Mouse (Mus musculus): ENCODE data around the gene Slc36a3. TPM values are rescaled to one million over a fixed set of nuclear protein-coding genes. Genes with fewer than 3 reads are reported as not detected.
"Not testable (repeated sequence)": the region's sequence is repeated elsewhere in the genome, so short reads cannot be mapped to it uniquely, and the experiment has no call there.

The Slc36a3 gene
- polyA plus RNA-seq, 1 experiment from 2014 or later = not detected

- 15% methylated on average over 24 of the region's 24 CpGs for WGBS
- H3K36me3 ChIP-seq (replicated peaks) = no peaks in the 10 kb centered on the region
- H3K4me1 ChIP-seq = peaks cover 15% of the 10 kb centered on the region
- peaks cover 8% of the 10 kb centered on the region; the same call in 1 of the 2 replicates for H3K27me3 ChIP-seq (replicated peaks; ENCODE audit: low read depth, poor library complexity, severe bottlenecking)
- no peaks in the 10 kb centered on the region for H3K9me3 ChIP-seq
- H3K27ac ChIP-seq (replicated peaks) = peak overlapping the region; percentile 79
- H3K4me3 ChIP-seq = peak overlapping the region; percentile 69
- no peak for DNase-seq (ENCODE audit: low spot score)
Measured at GRCm38 (mm10) chr11:55098189-55098915, 53.2 kb downstream of the Slc36a3 start.

GRCm38 (mm10) chr11:55097463-55098188 lies 53.9 kb downstream of the Slc36a3 start, which contains the start of gene Gm2a:
Gene Gm2a (plus strand): TSS chr11:55098115.
- Histone ChIP-seq H3K36me3 (replicated peaks) (no peaks in the 10 kb centered on the region), H3K27me3 (replicated peaks; ENCODE audit: low read depth, poor library complexity, severe bottlenecking) (peaks cover 8% of the 10 kb centered on the region; the same call in 1 of the 2 replicates), H3K4me3 (peak within 1 kb of the TSS; percentile 69), H3K27ac (replicated peaks) (peak within 1 kb of the TSS; percentile 79), H3K9me3 (no peaks in the 10 kb centered on the region), H3K4me1 (peaks cover 15% of the 10 kb centered on the region)
- 2% methylated on average over 45 of the region's 45 CpGs for WGBS
- peak; percentile 99 for DNase-seq (ENCODE audit: low spot score)

GRCm38 (mm10) chr11:55096731-55097462 lies 54.6 kb downstream of the Slc36a3 start:
- DNase-seq (ENCODE audit: low spot score) = no peak
- 39% methylated on average over 11 of the region's 11 CpGs for WGBS
- Histone ChIP-seq H3K27ac (replicated peaks) (peak overlapping the region; percentile 30; the same call in 1 of the 2 replicates), H3K4me1 (peaks cover 15% of the 10 kb centered on the region), H3K4me3 (peak overlapping the region; percentile 69), H3K9me3 (no peaks in the 10 kb centered on the region), H3K27me3 (replicated peaks; ENCODE audit: low read depth, poor library complexity, severe bottlenecking) (peaks cover 8% of the 10 kb centered on the region; the same call in 1 of the 2 replicates), H3K36me3 (replicated peaks) (no peaks in the 10 kb centered on the region)

DNA sequence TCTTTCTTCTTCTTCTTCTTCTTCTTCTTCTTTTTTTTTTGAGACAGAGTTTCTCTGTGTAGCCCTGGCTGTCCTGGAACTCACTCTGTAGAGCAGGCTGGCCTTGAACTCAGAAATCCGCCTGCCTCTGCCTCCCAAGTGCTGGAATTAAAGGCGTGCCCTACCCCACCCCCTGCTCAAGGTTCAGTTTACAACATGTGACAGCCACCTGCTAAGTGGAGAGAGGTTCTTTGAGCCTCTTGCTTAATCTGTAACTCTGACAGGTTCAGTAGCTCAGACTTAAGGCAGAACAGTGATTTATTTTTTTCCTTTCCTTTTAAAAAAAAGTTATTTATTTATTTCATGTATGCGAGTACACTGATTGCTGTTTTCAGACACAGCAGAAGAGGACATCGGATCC lies 55.2 kb downstream of the Slc36a3 start:
- H3K4me1 ChIP-seq = peaks cover 15% of the 10 kb centered on the region
- H3K9me3 ChIP-seq; H3K27ac ChIP-seq (replicated peaks); H3K36me3 ChIP-seq (replicated peaks); H3K4me3 ChIP-seq; H3K27me3 ChIP-seq (replicated peaks; ENCODE audit: low read depth, poor library complexity, severe bottlenecking); DNase-seq (ENCODE audit: low spot score): not testable (repeated sequence)
- 82% methylated on average over 4 of the region's 4 CpGs for WGBS

DNA sequence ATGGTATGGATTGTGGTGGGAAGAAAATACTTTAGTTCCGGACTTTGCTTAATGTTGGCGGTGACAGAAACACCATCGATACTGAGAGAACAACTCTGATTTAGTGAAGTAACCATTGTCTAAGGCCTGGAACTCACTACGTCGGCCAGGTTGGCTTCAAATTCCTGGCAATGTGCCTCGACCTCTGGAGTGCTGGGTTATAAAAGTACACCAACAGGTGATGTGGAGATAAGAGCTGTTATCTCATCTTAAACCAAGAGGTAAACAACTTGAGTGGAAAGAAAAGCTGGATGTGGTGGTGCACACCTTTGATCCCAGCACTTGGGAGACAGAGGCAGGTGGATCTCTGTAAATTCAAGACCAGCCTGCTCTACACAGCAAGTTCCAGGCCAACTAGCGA lies 58.4 kb downstream of the Slc36a3 start:
- 0 out of 2 replicates have a peak, but pooled peaks cover 2% of the 10 kb centered on the region for H3K27me3 ChIP-seq (replicated peaks; ENCODE audit: low read depth, poor library complexity, severe bottlenecking)
- 88% methylated on average over 7 of the region's 7 CpGs for WGBS
- H3K9me3 ChIP-seq = no peaks in the 10 kb centered on the region
- no peaks in the 10 kb centered on the region for H3K36me3 ChIP-seq (replicated peaks)
- DNase-seq (ENCODE audit: low spot score) = no peak
- no peak overlapping the region for H3K27ac ChIP-seq (replicated peaks)
- H3K4me3 ChIP-seq = no peak overlapping the region
- H3K4me1 ChIP-seq = peaks cover 9% of the 10 kb centered on the region

DNA sequence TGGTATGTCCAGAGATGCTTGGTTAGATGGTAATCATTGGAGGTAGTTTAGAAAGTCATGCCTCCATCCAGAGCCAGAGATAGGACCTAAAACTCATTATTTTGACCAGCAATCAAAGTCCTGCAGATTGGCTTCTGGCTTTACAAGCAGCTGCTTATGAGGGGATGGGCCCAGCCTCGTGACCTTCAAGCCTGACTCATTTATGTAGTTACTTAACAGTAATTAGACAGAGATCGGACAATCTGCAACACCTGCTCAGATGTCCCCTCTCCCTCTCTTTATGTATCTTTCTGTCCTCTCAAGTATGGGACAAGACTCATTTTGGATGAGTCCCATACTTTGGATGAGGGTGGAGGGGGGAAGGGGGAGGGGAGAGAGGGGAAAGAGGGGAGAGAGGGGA lies 61.6 kb downstream of the Slc36a3 start:
- no peak for DNase-seq (ENCODE audit: low spot score)
- no peaks in the 10 kb centered on the region for H3K36me3 ChIP-seq (replicated peaks)
- no peaks in the 10 kb centered on the region for H3K4me1 ChIP-seq
- WGBS = 74% methylated on average over 2 of the region's 2 CpGs
- no peak overlapping the region for H3K27ac ChIP-seq (replicated peaks)
- H3K4me3 ChIP-seq = no peak overlapping the region
- peaks cover 8% of the 10 kb centered on the region; the same call in 1 of the 2 replicates for H3K27me3 ChIP-seq (replicated peaks; ENCODE audit: low read depth, poor library complexity, severe bottlenecking)
- H3K9me3 ChIP-seq = no peaks in the 10 kb centered on the region

GRCm38 (mm10) chr11:55087006-55087405 lies 64.5 kb downstream of the Slc36a3 start:
- 5% methylated on average over 10 of the region's 10 CpGs for WGBS
- H3K4me3 ChIP-seq = no peak overlapping the region
- H3K9me3 ChIP-seq = no peaks in the 10 kb centered on the region
- DNase-seq (ENCODE audit: low spot score) = peak; percentile 85
- no peaks in the 10 kb centered on the region for H3K4me1 ChIP-seq
- no peaks in the 10 kb centered on the region for H3K36me3 ChIP-seq (replicated peaks)
- H3K27me3 ChIP-seq (replicated peaks; ENCODE audit: low read depth, poor library complexity, severe bottlenecking) = peaks cover 8% of the 10 kb centered on the region; the same call in 1 of the 2 replicates
- H3K27ac ChIP-seq (replicated peaks) = no peak overlapping the region

GRCm38 (mm10) chr11:55085396-55085795 lies 66.1 kb downstream of the Slc36a3 start:
- 54% methylated on average over 5 of the region's 5 CpGs for whole genome bisulfite sequencing
- peaks cover 8% of the 10 kb centered on the region; the same call in 1 of the 2 replicates for H3K27me3 ChIP-seq (replicated peaks; ENCODE audit: low read depth, poor library complexity, severe bottlenecking)
- no peaks in the 10 kb centered on the region for H3K9me3 ChIP-seq

DNA sequence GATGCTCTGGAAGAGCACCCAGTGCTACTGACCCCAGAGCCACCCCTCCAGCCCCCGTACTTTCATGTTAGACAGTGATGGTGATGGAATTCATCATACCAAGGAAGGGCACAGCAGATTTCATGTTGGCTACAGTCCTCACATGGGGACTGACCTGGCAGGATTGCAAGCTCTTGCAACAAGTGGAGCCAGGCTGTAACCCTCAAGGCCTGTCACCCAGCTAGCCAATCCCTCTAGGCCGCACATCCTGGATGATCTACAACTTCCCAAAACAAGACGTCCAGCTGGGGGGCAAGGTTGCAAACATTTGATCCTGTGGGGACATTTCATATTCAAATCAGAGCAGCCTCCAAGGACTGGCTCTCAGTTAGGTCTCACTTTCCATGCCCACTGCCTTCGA lies 66.9 kb downstream of the Slc36a3 start:
- no peak overlapping the region for H3K27ac ChIP-seq (replicated peaks)
- no peaks in the 10 kb centered on the region for H3K9me3 ChIP-seq
- no peak overlapping the region for H3K4me3 ChIP-seq
- DNase-seq (ENCODE audit: low spot score) = no peak
- H3K27me3 ChIP-seq (replicated peaks; ENCODE audit: low read depth, poor library complexity, severe bottlenecking) = peaks cover 10% of the 10 kb centered on the region; the same call in 1 of the 2 replicates
- 77% methylated on average over 4 of the region's 4 CpGs for WGBS
- H3K4me1 ChIP-seq = no peaks in the 10 kb centered on the region
- H3K36me3 ChIP-seq (replicated peaks) = no peaks in the 10 kb centered on the region

More at GRCm38 (mm10) chr11:55085396-55085795, 66.1 kb downstream of the Slc36a3 start:
- no peak overlapping the region for H3K27ac ChIP-seq (replicated peaks)
- no peaks in the 10 kb centered on the region for H3K4me1 ChIP-seq
- H3K36me3 ChIP-seq (replicated peaks) = no peaks in the 10 kb centered on the region
- no peak overlapping the region for H3K4me3 ChIP-seq
- no peak for DNase-seq (ENCODE audit: low spot score)

GRCm38 (mm10) chr11:55081206-55081605 lies 70.3 kb downstream of the Slc36a3 start:
- 91% methylated on average over 9 of the region's 9 CpGs for WGBS
- H3K27me3 ChIP-seq (replicated peaks; ENCODE audit: low read depth, poor library complexity, severe bottlenecking) = peaks cover 37% of the 10 kb centered on the region
- peaks cover 21% of the 10 kb centered on the region for H3K4me1 ChIP-seq
- no peak overlapping the region for H3K4me3 ChIP-seq
- H3K27ac ChIP-seq (replicated peaks) = no peak overlapping the region
- H3K36me3 ChIP-seq (replicated peaks) = no peaks in the 10 kb centered on the region
- no peaks in the 10 kb centered on the region for H3K9me3 ChIP-seq
- DNase-seq (ENCODE audit: low spot score) = no peak

GRCm38 (mm10) chr11:55079180-55079579 lies 72.3 kb downstream of the Slc36a3 start:
- no peak for DNase-seq (ENCODE audit: low spot score)
- no peak overlapping the region for H3K4me3 ChIP-seq
- no peaks in the 10 kb centered on the region for H3K9me3 ChIP-seq
- H3K4me1 ChIP-seq = peaks cover 21% of the 10 kb centered on the region
- H3K27ac ChIP-seq (replicated peaks) = no peak overlapping the region
- WGBS = 81% methylated on average over 4 of the region's 4 CpGs
- H3K27me3 ChIP-seq (replicated peaks; ENCODE audit: low read depth, poor library complexity, severe bottlenecking) = peaks cover 44% of the 10 kb centered on the region
- H3K36me3 ChIP-seq (replicated peaks) = no peaks in the 10 kb centered on the region

GRCm38 (mm10) chr11:55078502-55078901 lies 73.0 kb downstream of the Slc36a3 start:
- no peak for DNase-seq (ENCODE audit: low spot score)
- Histone ChIP-seq H3K4me3 (peak overlapping the region; percentile 64; the same call in 1 of the 2 replicates), H3K4me1 (peaks cover 21% of the 10 kb centered on the region), H3K9me3 (no peaks in the 10 kb centered on the region), H3K36me3 (replicated peaks) (no peaks in the 10 kb centered on the region), H3K27me3 (replicated peaks; ENCODE audit: low read depth, poor library complexity, severe bottlenecking) (peaks cover 44% of the 10 kb centered on the region), H3K27ac (replicated peaks) (no peak overlapping the region)
- WGBS = 57% methylated on average over 3 of the region's 3 CpGs

Measured in embryonic facial prominence, embryonic 10.5 days (tissue).